Mouse (Mus musculus) limb, embryonic 11.5 days (tissue): ENCODE measurements at regions not wholly inside any gene's neighbourhood (a gene's known extent, or its start where the extent isn't known, plus 50 kb on each side); places are given as distances from the start of the nearest gene placed in this dataset.

Source experiments
- ATAC-seq: fragments of 200-750 bp; cut with Nextera tagmentation; 2 replicates; pipeline ENCODE4 v1.8.0; 2017; ENCODE audit warnings: low read depth; ENCODE audit not compliant: insufficient number of reproducible peaks, low FRiP score, low TSS enrichment
- DNase-seq: peaks from one replicate; pipeline ENCODE4 v3.0.0-alpha.2; 2015; ENCODE audit warnings: low spot score
- H3K27ac ChIP-seq: fragments of 300-500 bp; sonication (generic); replicated peaks from 2 replicates; pipeline ENCODE4 v1.5.1; 2014; ENCODE audit warnings: low read depth, mild to moderate bottlenecking, low read length
- H3K27me3 ChIP-seq: fragments of 300-500 bp; sonication (generic); 2 replicates; pipeline ENCODE4 v1.6.1; 2014; ENCODE audit warnings: mild to moderate bottlenecking, low read length, mixed read lengths; ENCODE audit not compliant: control insufficient read depth, insufficient read depth
- H3K36me3 ChIP-seq: fragments of 300-500 bp; sonication (generic); 2 replicates; pipeline ENCODE4 v1.6.1; 2014; ENCODE audit warnings: mild to moderate bottlenecking, low read length, moderate library complexity, mixed read lengths; ENCODE audit not compliant: control insufficient read depth, insufficient read depth
- H3K4me1 ChIP-seq: fragments of 300-500 bp; sonication (generic); 2 replicates; pipeline ENCODE4 v1.6.1; 2014; ENCODE audit warnings: low read length, mixed read lengths; ENCODE audit not compliant: control insufficient read depth, insufficient read depth
- H3K4me2 ChIP-seq: fragments of 300-500 bp; sonication (generic); 2 replicates; pipeline ENCODE4 v1.6.1; 2014; ENCODE audit warnings: low read depth, mild to moderate bottlenecking, moderate library complexity; ENCODE audit not compliant: severe bottlenecking
- H3K4me3 ChIP-seq: fragments of 300-500 bp; sonication (generic); 2 replicates; pipeline ENCODE4 v1.5.1; 2014; ENCODE audit warnings: low read depth, low read length
- H3K9ac ChIP-seq: fragments of 300-500 bp; sonication (generic); 2 replicates; pipeline ENCODE4 v1.6.1; 2014; ENCODE audit warnings: mild to moderate bottlenecking, low read length
- H3K9me3 ChIP-seq: fragments of 300-500 bp; sonication (generic); 2 replicates; pipeline ENCODE4 v1.6.1; 2016; ENCODE audit warnings: low read length; ENCODE audit not compliant: control insufficient read depth
- WGBS: fragments of 180-500 bp; shearing (Covaris S2); extraction: QIAGEN DNeasy Blood & Tissue Kit; methylation state at CpG from one replicate; pipeline ENCODE4 v1.1.7; 2014; 5-methylcytosine and 5-hydroxymethylcytosine counted together

DNA sequence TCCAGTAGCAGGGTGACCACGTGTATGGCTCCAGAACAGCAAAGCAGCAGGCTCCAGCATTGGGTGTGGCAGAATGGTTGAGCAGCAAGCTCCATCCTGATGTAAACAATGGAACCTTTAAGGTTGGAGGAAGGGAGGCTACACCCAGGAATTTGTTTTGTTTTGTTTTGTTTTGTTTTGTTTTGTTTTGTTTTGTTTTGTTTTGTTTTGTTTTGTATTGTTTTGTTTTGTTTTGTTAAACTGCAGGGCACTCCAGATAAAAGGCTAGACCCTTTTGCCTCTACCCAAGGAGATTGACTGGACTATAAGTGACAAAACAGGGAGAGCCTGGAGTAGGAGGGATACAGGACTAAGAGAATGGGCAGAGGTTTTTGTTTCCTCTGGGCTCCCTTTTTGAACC is 647.5 kb downstream of the Kcnj3 start:
- H3K27me3 ChIP-seq: no peaks in the 10 kb centered on the region
- no peak overlapping the region for H3K27ac ChIP-seq
- H3K36me3 ChIP-seq: no peaks in the 10 kb centered on the region
- H3K4me2 ChIP-seq: no peak overlapping the region
- no peaks in the 10 kb centered on the region for H3K4me1 ChIP-seq
- no peaks in the 10 kb centered on the region for H3K9me3 ChIP-seq
- ATAC-seq: no peak
- no peak for DNase-seq
- no peak overlapping the region for H3K4me3 ChIP-seq
- WGBS: 61% methylated on average over 1 of the region's 1 CpGs
- no peak overlapping the region for H3K9ac ChIP-seq

DNA sequence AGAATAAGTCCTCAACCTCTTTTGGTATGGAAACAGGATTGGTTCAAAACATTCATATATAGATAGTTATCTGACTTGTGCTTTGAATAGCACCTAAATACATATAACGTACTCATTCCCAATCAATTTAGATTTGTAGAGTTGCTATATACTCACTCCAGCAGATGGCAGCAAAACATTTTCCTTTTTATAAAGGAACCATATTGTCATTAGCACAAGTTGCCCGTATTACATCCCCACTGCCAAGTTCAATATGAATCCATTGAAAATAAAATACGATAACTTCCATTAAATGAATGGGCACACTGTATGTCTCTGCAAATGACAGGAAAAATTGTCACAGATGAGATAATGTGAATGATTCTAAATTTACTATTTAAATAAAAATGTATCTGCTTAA is 673.8 kb downstream of the Kcnj3 start:
- no peak overlapping the region for H3K27ac ChIP-seq
- 57% methylated on average over 3 of the region's 3 CpGs for WGBS
- H3K27me3 ChIP-seq: no peaks in the 10 kb centered on the region
- H3K4me3 ChIP-seq: no peak overlapping the region
- no peaks in the 10 kb centered on the region for H3K36me3 ChIP-seq
- no peak overlapping the region for H3K4me2 ChIP-seq
- no peak overlapping the region for H3K9ac ChIP-seq
- no peaks in the 10 kb centered on the region for H3K9me3 ChIP-seq
- no peak for ATAC-seq
- H3K4me1 ChIP-seq: no peaks in the 10 kb centered on the region
- no peak for DNase-seq

DNA sequence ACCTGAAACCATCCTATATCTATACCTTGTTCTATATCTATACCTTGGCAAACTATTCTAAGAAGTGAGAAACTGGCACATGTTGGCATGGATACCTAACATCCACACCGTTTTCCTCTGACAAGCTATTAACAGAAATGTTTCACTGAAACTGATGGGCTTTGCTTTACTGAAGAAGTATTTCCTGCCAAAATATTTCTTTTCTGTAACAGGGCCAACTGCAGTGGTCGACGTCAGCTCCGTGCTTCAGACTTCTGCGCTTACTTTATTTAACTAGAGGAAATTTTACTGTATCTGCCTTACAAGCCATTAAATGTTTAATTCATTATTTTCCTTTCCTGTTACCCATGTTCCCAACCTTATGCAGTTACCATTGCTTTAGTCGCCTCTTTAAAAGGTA is 674.2 kb downstream of the Kcnj3 start:
- 82% methylated on average over 6 of the region's 6 CpGs for WGBS
- Histone ChIP-seq H3K9ac (no peak overlapping the region), H3K4me3 (no peak overlapping the region), H3K36me3 (no peaks in the 10 kb centered on the region), H3K4me1 (no peaks in the 10 kb centered on the region), H3K4me2 (no peak overlapping the region), H3K27me3 (no peaks in the 10 kb centered on the region), H3K9me3 (no peaks in the 10 kb centered on the region), H3K27ac (no peak overlapping the region)
- ATAC-seq (no peak), DNase-seq (no peak)

DNA sequence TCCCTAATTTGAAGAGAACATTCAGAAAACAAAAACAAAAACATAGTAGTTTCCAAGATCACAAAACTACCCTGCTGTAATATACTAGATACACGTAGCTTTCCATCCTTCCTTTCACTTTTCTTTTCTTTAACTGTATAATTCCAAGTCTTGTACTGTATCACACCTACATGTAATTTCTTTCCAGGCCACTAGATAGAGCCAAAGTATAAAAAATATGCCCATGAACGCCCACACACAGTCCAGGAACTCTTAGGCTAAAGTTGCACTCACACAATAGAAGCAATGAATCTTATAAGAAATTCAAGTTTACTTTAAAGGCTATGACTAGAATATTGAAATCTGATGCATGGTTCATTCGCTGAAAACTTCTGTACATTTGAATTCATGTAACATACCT is 678.7 kb downstream of the Kcnj3 start:
- Histone ChIP-seq H3K9me3 (no peaks in the 10 kb centered on the region), H3K4me3 (no peak overlapping the region), H3K36me3 (no peaks in the 10 kb centered on the region), H3K4me2 (no peak overlapping the region), H3K27me3 (no peaks in the 10 kb centered on the region), H3K4me1 (no peaks in the 10 kb centered on the region), H3K27ac (no peak overlapping the region), H3K9ac (no peak overlapping the region)
- DNase-seq: no peak
- no peak for ATAC-seq
- WGBS: 27% methylated on average over 3 of the region's 3 CpGs

DNA sequence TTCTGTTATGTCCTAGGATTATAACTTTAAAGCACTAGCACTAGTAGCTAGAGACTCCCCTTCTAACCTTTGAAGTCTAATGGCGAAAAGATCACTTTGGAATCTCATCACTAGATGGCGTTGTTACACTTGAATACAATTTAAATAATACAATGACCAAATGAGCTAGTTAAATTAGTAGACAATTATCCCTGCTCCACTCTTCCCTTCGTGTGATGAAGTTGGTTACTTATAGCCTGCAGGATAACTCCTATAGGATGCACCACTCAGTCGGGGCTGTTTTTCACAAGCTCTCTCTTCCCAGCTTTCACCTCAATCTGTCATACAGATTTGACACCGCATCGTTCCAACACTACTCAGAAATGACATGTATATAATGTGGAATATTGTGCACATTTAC is 683.6 kb downstream of the Kcnj3 start:
- Histone ChIP-seq H3K27me3 (no peaks in the 10 kb centered on the region), H3K36me3 (no peaks in the 10 kb centered on the region), H3K4me3 (no peak overlapping the region), H3K9ac (no peak overlapping the region), H3K9me3 (no peaks in the 10 kb centered on the region), H3K4me1 (no peaks in the 10 kb centered on the region), H3K27ac (no peak overlapping the region), H3K4me2 (no peak overlapping the region)
- DNase-seq: peak; percentile 26
- ATAC-seq: no peak
- 36% methylated on average over 6 of the region's 6 CpGs for WGBS

DNA sequence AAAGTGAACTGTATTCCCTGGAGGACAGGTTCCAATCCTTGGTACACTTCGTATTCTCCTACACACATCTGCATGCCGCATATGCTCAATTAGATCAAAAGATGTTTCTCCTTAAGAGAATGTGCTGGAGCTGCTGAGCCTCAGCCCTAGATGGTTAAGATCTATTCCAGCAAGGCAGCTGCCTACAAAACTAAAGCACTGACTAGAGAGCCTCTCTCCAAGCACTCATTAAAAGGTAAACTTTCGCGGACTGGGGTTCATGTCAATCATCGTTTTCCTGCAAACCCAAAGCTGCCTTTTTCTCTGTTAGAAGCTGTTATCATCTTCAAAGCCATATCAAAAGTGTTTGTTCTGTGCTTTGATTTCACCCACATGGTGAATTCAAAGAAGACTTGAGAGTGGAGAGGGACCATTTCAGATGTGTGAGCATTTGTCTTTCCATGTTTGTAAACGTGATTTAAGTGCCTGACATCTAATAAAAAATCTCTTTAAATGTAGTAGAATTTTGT is 711.4 kb downstream of the Kcnj3 start:
- Histone ChIP-seq H3K9me3 (no peaks in the 10 kb centered on the region), H3K27ac (no peak overlapping the region), H3K4me1 (no peaks in the 10 kb centered on the region), H3K27me3 (no peaks in the 10 kb centered on the region), H3K9ac (no peak overlapping the region), H3K4me2 (no peak overlapping the region), H3K4me3 (no peak overlapping the region), H3K36me3 (no peaks in the 10 kb centered on the region)
- 79% methylated on average over 6 of the region's 6 CpGs for WGBS
- ATAC-seq (no peak), DNase-seq (no peak)

DNA sequence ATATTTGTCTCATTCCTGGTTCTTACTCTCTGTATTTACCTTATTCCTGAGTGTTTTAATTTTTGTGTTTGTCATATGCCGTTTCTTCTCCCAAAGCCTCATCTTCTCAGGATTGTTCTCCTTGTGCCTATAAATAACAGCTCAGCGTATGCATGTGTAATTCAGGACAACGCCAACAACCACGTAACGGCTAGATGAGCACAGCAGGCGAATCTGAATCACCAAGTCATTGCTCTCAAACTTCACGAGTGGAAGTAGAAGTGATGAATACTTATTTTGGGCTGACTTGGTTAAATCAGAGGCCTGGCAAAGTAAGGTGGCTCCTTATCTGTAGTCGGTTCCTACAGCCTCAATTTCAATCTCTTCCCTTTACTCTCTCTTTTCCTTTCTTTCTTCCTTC is 760.7 kb downstream of the Kcnj3 start:
- H3K36me3 ChIP-seq: no peaks in the 10 kb centered on the region
- DNase-seq: no peak
- WGBS: 85% methylated on average over 8 of the region's 8 CpGs
- H3K4me1 ChIP-seq: no peaks in the 10 kb centered on the region
- no peak overlapping the region for H3K27ac ChIP-seq
- no peaks in the 10 kb centered on the region for H3K9me3 ChIP-seq
- H3K4me2 ChIP-seq: no peak overlapping the region
- H3K4me3 ChIP-seq: no peak overlapping the region
- H3K9ac ChIP-seq: no peak overlapping the region
- ATAC-seq: no peak
- H3K27me3 ChIP-seq: no peaks in the 10 kb centered on the region

DNA sequence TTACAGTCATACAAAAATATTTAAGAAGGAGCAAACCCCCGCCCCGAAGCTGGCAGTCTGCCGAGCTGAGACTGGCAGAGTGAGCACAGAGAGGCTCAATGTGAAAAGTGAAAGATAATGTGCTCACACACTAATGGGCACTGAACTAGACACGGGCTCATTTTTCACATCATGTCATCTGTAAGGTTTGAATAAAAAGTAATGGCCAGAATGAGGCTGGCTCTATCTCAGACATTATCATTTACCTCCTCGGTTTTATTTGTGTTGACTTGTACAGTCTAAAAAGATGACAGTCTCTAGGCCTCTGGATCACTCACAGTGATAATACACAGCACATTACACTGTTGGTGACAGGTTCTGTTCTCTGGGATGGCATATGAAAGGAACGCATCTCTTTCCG is 791.7 kb downstream of the Kcnj3 start:
- Histone ChIP-seq H3K9me3 (no peaks in the 10 kb centered on the region), H3K27ac (no peak overlapping the region), H3K4me1 (no peaks in the 10 kb centered on the region), H3K9ac (no peak overlapping the region), H3K4me3 (no peak overlapping the region), H3K4me2 (no peak overlapping the region), H3K36me3 (no peaks in the 10 kb centered on the region), H3K27me3 (no peaks in the 10 kb centered on the region)
- DNase-seq (no peak), ATAC-seq (no peak)
- WGBS: 85% methylated on average over 7 of the region's 7 CpGs

DNA sequence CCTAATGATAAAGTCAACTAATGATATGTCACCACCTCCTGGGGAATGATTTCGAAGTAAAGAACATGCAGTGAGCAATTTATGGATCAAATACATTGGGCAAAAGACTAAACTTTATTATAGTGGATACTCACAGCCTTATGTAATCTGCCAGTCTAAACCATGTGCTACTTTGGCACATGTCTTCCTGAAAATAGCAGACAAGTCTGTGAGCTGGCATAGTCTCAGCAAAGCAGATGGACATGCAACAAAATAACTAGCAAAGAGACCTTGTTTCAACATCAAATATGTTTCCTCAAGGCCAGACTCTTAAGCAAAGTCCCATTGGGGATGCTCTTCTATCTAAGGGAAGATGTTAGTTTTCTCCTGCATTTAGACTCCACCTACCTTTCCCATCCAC is 797.3 kb downstream of the Kcnj3 start:
- no peak overlapping the region for H3K4me2 ChIP-seq
- WGBS: 82% methylated on average over 1 of the region's 1 CpGs
- no peak overlapping the region for H3K4me3 ChIP-seq
- no peaks in the 10 kb centered on the region for H3K36me3 ChIP-seq
- no peaks in the 10 kb centered on the region for H3K4me1 ChIP-seq
- no peaks in the 10 kb centered on the region for H3K27me3 ChIP-seq
- H3K27ac ChIP-seq: no peak overlapping the region
- ATAC-seq (no peak), DNase-seq (no peak)
- H3K9ac ChIP-seq: no peak overlapping the region
- H3K9me3 ChIP-seq: no peaks in the 10 kb centered on the region
